Mouse (Mus musculus) leukemia stem cell, adult 10-12 weeks (primary cell): ENCODE results near the gene Exosc6. TPM values are rescaled to one million over a fixed set of nuclear protein-coding genes. Genes with fewer than 3 reads are reported as not detected.

Experiments
- polyA plus RNA-seq: library from polyadenylated mRNA; stranded (reverse); fragments of >175 nt; gene quantifications from 2 replicates; pipeline ENCODE4 v1.2.3, GENCODE M21; 2012; ENCODE audit warnings: low replicate concordance

Exosc6 gene
- polyA plus RNA-seq = 52.1 and 114 TPM in 2 replicates

DNA sequence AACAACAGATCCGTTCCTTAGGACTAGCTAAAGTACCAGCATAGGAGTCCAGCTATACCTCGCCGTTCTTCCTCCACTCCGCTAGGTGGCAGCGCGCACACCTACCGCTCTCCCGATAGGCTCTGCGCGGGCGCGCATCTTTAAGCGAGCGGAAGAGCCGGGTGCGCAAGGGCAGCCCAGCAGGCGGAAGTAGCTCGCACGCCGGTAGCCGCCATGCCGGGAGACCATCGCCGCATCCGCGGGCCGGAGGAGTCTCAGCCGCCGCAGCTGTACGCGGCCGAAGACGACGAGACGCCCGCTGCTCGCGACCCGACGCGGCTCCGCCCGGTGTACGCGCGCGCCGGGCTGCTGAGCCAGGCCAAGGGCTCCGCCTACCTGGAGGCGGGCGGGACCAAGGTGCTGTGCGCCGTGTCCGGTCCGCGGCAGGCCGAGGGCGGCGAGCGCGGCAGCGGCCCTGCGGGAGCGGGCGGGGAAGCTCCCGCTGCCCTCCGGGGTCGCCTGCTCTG, at the start of gene Exosc6:
TSS of gene Exosc6 (plus strand) at position 182 of the 506 bp plus-strand sequence.

DNA sequence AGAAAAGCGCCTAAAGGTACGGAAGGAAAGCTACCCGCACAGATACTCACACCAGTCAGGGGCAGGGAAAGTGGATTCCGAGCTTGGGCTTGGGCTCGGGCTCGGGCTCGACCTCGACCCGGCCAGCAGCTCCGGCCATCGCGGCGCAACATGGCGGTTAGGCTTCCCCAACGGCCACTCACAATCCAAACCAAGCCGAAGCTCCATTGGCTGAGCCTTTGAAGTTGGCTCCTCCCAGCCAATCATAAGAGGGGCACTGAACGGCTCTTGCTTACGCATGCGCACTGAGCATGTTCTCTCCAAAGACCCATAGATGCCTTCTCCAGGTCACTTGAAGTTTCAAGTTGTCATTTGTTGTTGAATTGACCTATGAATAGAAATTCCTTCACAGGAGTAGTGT, 24.6 kb upstream of the Exosc6 start, which contains the start of gene Ddx19b:
TSS of gene Ddx19b (minus strand) at position 180 of the 400 bp plus-strand sequence.

DNA sequence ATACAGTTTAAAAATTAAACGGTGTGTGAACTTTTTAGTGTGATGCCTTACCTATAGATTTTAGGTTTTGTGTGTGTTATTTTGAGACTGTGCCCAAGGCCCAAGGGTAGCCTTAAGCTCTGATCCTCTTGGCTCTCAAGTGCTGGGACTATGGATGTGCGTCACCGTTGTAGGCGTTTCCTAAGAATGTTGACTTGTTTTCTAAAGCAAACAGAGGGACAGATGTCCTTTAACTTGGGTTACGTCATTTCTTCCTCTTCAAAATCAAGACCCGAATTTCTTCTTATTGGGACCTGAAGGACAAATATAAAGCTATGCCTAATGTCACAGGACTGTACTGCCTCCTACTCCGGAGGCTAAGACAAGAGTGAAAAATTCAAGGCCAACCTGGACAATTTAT, 23.2 kb upstream of the Exosc6 start, which contains the start of gene Aars:
TSS of gene Aars (plus strand) at position 229 of the 400 bp plus-strand sequence.

DNA sequence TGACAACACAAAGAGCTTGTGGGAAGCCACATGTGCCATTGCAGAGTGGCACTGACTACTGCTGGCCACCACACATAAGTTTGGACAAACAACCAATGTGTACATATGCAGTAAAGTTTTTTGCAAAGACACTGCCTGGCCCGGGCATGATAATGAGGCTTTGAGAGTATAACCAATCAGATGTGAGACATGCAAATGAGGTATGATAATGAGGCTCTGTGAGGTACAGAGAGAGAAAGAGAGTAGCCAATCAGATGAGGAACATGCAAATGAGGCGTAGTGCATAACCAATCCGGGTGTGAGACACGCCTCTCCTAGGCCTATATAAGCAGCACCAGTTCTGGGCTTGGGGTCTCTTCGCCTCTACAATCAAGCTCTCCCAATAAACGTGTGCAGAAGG, 36.2 kb downstream of the Exosc6 start, which contains the start of gene Clec18a:
TSS of gene Clec18a (minus strand) at position 101 of the 400 bp plus-strand sequence.

DNA sequence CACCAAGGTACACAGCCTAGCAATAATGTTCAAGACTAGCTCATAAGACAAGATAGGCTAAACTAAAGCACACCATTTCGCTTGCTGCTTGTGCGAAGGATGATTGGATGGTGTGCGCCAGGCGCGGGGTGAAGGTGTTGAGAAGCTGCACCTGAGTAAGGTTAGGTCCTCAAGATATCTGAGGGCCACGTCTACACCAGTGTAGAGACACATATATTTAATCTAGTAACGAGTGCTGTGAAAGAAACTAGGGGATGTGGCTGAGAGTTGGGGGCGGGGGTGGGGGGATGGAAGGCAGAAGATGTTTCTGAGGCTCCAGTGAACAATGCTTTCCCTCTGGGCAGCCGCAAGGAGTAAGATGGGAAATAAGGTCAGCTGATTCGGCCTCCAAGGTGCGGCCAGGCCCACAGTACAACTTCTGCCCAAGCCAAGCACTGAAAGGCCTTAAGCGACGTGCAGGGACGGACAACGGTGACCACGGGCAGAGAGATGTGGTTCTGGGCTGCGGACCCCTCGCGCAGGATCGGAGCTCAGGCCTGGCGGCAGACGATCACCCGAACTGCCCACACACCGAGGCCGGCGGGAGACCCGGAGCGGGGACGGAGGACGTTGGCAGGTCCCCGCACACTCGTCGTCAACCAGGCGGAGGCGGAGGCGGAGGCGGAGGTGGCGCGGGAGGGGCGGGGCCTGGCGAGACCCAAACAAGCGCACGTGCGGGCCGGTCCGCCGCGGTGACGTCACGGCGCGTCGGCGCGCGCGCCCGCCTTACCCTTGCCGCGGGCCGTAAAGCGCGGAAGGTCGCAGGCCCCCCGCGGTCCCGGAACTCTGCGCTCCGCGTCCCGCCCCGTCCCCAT, 38.0 kb downstream of the Exosc6 start, which contains the start of gene Pdpr:
TSS of gene Pdpr (plus strand) at position 766 of the 854 bp plus-strand sequence.

Other genes with a start within 250 kb of the Exosc6 start
- gene Cog4, start 209.7 kb upstream of the Exosc6 start, polyA plus RNA-seq = 6.0 and 6.7 TPM in 2 replicates
- gene Sf3b3, start 209.6 kb upstream of the Exosc6 start, polyA plus RNA-seq = 4.0 and 18.3 TPM in 2 replicates
- 8.1 TPM in 2 replicates for gene Fuk, start 153.9 kb upstream of the Exosc6 start, polyA plus RNA-seq
- gene St3gal2, start 136.4 kb upstream of the Exosc6 start, polyA plus RNA-seq = 38.0 and 53.6 TPM in 2 replicates
- gene Ddx19a, start 58.5 kb upstream of the Exosc6 start, polyA plus RNA-seq = 13.3 and 27.0 TPM in 2 replicates
- 1.7 and 3.6 TPM in 2 replicates for gene Ddx19b, start 24.6 kb upstream of the Exosc6 start, polyA plus RNA-seq
- 18.3 and 34.4 TPM in 2 replicates for gene Aars, start 23.2 kb upstream of the Exosc6 start, polyA plus RNA-seq
- not detected in 2 replicates for gene Clec18a, start 36.1 kb downstream of the Exosc6 start, polyA plus RNA-seq
- 4.6 and 9.3 TPM in 2 replicates for gene Pdpr, start 38.3 kb downstream of the Exosc6 start, polyA plus RNA-seq
- gene Glg1, start 202.9 kb downstream of the Exosc6 start, polyA plus RNA-seq = 16.2 and 22.4 TPM in 2 replicates
- 2.0 and 7.6 TPM in 2 replicates for gene Rfwd3, start 243.9 kb downstream of the Exosc6 start, polyA plus RNA-seq